Mouse (Mus musculus) frontal cortex, postnatal 10 days (tissue): ENCODE measurements around the gene Zfyve28.
A peak's percentile ranks its signal among the peaks of the same experiment; 100 is the strongest.

Experiments
- DNase-seq, 2 experiments: peaks; one replicate each; pipeline ENCODE4 v3.0.0; 2022; ENCODE audit warnings: low spot score in 2 of 2, mixed read lengths in 1 of 2

The Zfyve28 gene

DNA sequence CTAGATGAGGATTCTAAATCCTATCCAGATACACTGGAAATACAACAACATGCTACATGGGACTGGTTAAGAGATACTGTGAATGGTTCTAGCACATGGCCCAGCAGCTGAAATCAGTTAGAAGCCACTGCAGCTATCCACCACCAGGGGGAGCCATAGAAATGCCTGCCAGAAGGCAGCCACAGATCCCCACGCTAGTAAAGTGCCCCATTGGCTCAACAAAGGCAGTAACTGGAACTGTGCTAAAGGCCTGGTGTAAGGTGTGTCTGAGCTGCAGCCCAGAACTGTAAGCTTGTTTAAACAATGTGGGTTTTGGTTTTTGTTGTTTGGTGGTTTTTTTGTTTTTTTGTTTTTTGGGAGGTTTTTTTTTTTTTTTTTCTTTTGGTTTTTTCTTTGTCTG lies 78.0 kb downstream of the Zfyve28 start:
- DNase-seq = peak in 1 of 2 experiments; percentile 63

DNA sequence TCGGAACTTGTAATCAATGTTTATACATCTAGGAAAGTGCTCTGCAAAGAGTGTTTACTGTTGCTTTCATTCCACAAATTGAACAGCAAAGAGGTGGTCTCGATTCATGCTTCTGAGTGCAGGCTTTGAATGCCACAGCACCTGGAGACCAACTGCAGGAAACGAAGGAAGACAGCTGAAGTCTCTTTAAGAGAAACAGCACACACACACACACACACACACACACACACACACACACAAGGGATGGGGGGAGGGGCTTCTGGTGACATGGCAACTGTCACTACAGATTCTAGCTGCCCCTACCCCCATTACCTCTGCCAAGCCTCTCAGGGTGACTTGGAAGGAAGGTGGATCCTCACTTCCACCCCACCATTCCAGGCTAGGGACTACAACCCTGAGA lies 80.7 kb downstream of the Zfyve28 start:
- DNase-seq = no peak

DNA sequence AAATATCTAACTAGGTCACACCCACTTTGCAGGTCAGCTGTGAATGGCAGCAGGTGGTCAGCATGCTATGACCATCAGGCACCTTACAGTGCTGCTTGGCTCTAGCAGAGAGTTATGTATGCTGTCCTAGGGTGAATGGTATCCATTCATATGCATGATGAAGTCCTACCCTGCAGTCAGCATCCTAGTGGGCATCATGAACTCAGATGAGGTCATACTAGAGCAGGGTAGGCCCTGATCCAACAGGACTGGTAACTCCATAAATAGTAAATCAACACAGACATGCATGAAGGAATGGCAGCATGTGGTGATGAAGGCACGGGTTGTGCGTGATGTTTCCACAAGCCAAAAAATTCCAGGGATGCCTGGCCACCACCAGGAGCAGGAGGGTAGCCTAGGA lies 82.5 kb downstream of the Zfyve28 start:
- DNase-seq = no peak

DNA sequence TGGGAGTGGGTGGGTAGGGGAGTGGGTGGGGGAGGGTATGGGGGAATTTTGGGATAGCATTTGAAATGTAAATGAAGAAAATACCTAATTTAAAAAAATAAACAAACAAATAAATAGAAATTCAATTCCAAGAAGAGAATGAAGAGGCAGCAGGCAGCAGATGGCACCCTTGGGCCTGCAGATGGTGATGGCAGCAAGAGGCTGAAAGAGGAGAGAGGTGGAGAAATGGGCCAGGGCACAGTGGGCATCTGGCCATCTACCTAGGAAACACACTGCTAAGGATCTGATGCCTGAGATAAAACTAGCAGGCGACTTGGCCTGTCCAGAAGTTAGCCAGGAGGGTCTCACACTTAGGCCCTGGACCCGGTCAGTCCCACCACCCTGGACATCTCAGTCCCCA lies 83.3 kb downstream of the Zfyve28 start:
- no peak for DNase-seq

DNA sequence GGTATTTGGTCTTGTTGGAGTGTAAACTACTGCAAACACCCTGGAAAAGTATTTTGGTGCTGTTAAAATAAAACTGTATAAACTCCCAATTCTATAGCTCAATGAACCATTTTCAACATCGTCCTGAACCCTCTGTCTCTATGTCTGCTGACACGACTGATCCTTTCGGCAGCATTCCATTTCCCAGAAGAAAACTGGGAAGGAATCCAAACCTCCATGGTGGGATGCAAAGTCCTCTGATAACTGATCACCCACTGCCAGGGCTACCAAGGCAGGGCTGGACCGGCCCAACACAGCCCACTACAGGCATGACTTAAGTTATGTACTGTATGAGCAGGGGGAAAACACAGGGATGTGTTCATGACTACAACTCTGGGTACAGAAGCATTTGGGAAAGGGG lies 86.2 kb downstream of the Zfyve28 start:
- DNase-seq = no peak

DNA sequence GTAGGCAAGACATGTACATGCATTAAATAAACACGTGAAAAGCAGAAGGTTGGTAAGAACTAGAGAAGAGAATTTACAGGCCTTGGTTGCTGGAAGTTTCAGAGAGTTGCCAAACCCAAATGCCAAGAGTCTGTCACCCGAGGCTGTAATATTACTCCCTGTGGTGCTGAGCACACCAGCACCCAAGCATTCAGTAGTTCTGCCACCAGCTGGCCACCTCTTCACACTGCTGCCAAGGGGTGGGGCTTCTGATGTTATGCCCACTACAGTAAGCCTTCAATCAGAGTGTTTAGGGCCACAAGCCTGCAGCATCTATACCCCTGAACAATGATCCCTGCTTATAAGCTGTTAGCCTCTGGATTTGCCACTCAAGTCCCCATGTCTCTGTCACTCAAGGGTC lies 86.9 kb downstream of the Zfyve28 start:
- no peak for DNase-seq

DNA sequence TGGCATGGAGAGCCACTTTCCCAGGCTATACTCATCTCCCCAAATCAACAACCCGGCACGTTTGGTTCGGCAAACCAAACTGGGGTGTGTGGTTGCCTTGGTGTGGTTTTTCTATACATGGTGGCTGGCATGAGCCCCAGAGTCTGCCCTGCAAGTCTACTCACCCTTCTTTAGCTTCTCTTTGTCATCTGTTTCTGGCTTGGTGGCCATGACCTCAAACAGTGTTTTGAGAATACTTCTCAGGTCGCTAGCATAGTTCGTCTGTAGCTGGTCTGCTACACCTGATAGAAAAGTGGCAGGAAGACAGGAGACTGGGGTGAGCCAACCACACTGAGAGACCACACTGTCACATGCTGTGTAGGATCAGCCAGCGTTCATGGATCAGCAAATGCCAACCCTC lies 89.6 kb downstream of the Zfyve28 start:
- DNase-seq = no peak

DNA sequence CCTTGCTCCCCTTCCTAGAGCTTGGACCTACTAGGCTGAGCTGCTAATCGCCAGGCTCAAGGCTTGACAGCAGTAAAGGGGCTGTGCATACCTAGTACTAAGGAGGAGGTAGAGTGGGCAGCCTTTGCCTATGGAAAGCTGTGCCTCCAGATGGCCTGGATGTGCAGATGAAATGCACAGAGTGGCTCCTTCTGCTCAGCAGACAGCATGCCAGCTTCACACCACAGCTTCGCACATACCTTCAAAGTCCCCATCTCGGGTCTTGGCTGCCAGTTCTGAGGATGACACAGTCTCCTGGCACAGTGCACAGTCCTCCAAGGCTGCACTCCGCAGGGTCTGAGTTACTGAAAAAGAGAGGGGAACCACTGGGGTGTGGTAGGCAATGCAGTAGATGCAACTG lies 91.0 kb downstream of the Zfyve28 start:
- peak; percentile 49 to 65 for DNase-seq

DNA sequence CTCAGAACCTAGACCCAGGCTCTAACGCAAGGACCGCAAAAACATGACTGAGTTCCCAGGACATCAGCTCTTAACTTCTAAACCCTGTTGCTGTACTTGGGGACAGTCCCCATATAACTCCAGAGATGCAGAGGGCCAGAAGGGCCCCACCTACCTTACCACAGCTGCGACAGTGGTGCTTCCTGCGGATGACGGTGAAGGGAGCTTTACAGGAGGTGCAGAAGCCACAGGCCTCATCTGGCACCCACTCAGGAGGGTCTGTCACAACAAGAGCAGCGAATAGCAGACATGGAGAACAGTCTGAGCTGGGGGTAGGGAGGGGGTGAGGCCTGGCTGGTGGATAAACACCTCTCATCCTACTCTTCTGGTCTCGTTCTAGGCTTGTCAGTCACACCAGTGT lies 91.8 kb downstream of the Zfyve28 start:
- DNase-seq = no peak

DNA sequence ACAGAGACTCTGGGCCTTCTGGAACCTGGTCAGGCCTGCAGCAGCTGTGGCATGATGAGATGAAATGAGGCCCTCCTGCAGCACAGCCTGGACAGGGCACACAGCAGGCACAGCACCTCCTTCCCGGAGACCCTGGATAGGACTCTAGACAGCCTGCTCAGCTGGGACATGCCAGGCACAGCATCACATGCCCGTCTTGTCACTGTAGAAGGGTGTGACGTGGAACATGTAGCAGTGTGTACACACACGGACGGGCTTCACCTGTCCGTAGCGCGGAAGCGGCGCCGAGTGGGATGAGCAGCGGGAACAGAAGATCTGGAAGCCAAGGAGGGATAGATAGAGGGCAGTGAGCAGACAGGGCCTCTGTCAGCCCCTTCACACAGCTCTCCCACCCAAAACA lies 92.5 kb downstream of the Zfyve28 start:
- DNase-seq = no peak

DNA sequence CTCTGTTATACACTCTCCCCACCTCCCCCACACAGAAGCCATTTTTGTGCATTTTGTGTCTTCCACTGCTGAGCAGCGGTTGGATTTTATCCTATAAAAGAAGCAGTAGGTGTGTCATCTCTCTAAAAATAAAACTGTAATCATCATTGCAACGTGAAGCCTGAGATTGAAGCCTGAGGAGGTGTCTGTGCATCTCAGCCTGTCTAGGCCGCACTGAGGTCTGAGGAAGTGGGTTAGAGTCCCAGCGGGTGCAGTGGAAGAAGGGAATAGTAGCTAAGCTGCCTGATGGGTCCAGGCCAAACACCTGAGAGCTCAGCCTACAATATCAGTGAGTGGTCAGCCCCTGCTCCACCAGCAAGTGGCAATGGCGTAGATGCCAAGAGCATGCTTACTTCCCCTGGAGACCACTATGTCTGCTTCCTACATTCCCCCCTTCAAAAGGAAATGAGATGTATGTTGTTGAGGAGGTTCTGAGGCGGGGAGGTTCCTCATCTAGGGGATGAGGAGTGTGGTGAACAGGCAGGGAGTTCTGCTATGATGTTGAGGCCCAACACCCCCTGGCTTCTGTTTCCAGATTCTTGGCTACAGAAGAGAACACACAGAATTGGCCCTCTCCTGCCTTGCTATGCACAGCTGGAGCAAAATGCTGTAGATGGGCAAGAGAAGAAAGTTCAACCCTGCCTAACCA lies 93.1 kb downstream of the Zfyve28 start:
- DNase-seq = no peak

DNA sequence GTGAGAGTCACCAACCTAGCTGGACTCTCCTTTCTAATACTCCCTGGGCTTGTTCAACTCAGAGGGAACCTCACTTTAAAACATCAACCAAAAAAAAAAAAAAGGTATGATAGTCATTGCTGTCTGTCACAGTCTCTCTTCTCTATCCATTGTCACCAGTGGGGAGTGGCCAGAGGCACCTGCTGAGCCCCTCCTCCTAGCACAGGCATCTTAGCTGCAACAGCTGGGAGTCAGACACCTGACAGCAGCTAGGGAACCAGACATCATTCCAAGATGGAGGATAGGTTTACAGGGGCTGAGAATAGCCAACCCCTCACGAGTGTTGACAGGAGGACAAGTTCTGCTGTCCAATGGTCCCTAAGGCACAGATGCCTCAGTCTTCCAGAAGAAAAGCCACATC lies 93.8 kb downstream of the Zfyve28 start:
- no peak for DNase-seq

DNA sequence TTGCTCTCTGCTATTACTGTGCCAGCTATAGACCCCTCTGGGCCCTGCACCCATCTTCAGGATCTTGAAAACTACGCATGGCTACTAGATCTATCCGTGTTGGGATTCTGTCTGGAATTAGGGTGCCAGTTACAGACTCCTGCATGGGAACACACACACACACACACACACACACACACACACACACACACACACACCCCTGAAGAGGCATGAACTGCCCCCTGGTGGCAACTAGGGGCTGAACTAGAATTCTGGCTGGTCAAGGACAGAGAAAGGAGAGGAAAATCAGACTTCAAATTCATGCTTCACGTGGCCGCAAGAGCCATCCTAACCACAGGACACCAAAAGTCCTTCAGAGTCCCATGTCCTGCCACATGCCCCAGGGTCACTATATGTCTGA lies 96.4 kb downstream of the Zfyve28 start:
- DNase-seq = no peak

DNA sequence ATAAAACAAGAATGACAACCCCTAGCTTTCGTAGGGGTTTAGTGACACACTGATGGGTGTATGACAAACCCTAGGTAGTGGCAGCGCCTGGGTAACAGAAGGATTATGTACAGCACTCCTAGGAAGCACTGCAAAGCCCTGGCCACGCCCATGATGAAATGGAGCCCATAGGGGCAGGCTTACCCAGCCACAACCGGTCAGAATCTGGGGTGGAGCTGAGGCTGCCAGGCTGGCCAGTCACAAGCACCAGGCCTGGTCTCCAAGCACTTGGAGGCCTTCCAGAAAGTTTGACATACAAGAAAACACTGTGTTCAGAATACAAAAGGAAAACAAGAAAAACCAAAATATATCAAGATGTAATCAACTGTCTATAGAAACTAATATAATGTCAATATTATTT lies 97.2 kb downstream of the Zfyve28 start:
- no peak for DNase-seq

DNA sequence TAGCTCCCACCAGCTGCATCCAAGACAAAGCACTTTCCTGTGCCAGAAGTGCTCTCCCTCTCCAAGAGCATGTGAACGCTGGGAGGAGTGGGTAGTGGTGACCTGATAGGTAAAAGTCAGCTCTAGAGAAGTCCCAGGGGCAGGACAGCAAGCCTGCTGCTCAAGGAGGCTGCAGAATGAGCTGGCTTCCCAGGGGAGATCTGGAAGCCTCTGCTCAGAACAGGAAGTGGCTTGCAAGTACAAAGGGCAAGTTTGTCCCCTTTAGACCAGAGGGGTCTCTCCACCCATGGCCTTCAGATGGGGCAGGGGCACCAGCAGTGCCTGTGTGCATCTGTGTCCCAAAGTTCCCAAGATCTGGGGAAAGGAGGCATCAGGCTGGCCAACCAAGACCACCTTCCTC lies 98.7 kb downstream of the Zfyve28 start:
- no peak for DNase-seq

DNA sequence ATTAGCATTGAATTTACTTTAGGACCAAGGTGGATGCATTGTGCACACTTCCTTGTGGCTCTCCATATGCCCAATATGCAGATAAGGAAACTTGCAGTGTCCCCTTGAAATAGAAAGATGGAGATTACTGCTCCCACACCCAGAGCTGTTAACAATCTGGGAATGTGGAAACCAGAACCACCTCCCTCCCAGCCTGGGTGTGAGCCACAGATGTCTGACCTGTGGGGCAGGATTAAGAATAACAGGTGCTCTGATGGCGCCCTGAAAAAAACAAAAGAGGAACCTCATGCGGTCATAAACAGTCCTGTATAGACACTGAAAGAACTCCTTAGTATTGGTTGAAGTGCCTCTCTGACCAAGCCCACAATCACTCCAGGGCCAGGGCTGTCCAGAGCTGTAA lies 99.4 kb downstream of the Zfyve28 start:
- DNase-seq = no peak

DNA sequence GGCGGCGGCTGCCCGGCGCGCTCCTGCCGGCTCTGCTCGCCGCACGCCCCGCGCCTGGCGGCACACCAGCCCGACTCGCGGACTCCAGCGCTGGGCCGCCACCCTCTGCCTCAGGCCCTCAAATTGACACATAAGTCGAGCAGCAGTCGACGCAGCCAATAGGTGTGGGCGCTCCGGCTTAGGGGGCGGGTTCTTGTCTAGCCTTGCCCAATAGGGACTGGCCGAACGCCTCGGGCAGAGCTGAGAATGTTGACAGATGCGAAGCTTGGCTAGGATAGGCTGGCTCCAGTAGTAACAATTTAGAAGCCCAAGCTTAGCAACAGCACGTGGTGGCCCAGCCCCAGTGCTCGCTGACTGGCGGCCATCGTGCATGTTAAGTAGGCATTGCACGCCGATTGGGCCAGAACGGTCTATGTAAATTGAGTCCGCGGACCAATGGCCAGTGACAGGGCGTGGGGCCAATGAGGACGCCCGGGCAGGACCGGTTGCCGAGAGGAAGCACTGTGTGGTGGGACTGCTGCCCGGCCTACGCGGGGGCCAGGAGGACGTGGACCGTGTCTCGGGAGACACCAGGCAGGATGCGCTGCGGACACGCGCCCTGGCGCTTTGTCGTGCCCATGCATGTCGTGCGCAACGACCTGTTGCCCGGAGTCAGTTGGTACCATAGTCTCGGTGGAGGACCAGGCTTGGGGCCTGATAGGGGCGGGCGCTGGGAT lies 100.5 kb downstream of the Zfyve28 start, which contains the start of gene Mxd4:
Mxd4 (minus strand) TSS at position 120 of the 716 bp plus-strand sequence.
- peak; percentile 98 to 100 for DNase-seq

DNA sequence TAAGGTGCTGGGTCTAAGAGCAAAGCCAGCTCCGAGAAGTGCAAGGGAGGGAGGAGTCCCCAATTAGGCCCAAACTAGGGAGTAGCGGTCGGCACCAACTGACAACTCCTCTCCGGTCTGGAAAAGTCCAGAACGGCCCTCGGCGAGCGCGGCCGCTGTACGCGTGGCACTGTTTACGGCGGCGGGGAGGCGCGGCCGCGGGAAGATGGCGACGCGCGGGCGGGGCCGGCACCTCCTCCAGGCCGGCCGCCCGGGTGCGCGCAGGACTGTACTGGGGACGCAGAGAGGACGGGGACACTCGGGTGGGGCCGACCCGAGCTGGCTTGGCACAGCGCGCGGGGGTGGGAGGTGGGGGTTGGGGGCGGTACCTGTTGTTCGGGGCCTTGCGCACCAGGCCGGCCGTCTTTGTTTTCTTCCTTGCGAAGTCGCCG lies 101.3 kb downstream of the Zfyve28 start:
- DNase-seq = peak in 1 of 2 experiments; percentile 25

DNA sequence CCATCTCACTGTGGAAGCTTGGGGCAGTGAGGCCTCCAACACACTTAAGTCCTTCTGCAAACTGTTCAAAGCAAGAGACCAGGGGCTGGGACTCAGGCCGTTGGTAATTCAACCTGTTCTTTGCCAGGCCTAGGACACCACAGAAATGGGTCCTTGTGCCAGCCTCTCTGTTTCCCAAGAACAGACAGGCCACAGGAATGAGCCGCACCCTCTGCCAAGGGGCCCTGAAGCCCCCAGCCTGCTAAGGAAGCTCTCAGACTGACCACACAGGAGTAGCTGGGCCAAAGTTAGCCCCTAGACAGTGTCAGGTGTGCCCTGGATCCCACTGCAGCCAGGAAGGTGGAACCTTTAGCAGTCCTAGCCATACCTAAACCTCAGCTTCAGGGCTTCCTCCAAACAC lies 101.9 kb downstream of the Zfyve28 start:
- DNase-seq = peak; percentile 6 to 8

DNA sequence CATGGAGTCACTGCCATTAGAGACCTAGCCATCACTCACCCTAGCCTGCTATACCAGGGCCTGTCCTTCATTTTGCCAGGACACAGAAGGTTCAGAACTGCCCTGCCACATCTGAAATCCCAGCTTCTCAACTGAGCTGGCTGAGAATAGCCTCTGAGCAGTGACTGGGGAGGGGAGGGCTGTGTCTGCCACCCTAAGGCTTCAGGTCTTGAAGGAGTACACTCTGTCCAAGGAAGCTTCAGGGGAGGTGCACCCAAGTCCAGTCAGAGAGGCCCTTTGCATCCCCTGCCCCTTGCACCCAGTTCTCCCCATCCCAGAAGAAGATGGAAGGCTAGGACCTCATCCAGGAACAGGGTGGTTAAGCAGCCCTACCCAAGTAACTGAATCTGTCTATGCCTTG lies 102.5 kb downstream of the Zfyve28 start:
- peak; percentile 4 to 5 for DNase-seq

DNA sequence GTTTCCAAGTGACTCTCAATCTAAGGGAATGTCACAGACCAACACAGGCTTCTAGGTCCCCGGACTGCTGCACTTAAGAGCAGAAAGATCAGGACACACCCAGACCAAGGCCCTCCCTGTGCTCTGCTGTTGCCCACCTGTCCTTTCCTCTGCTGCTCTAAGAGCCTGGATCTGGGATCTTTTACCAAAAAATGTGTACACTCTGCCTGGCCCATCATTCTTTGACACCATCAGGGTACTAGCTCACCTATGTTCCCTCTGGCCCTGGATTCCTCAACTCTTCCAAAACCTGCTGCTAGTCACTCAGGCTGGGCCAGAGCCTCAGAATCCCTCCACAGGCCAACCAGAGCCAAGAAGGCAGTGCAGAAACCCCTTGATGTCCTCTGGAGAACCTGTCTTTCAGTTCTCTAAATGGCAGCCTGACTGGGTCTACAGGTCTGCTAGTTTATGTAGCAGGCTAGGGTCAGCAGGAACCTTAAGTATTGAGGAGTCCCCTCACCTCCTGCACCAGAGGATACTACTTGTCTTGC lies 103.1 kb downstream of the Zfyve28 start:
- DNase-seq = peak; percentile 2 to 3

DNA sequence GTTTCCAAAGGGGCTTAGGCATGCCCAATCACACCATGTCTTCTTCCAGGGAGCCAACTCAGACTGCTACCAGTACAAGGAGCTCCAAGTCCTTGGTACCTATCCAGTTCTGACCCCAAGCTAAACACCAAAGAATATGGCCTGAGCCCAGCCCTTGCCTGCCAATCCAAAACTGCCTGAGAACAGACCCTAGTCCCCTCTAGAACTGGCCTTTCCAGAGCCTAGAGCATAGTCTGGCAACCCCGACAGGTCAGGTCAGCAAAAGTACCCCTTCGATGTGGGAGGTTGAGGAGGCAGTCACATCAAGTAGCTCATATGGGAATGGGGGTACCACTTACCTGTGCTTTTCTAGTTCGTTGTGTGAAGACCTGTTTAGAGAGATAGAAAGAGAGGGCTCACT lies 104.3 kb downstream of the Zfyve28 start:
- peak; percentile 6 to 8 for DNase-seq
